Mouse (Mus musculus): ENCODE results near the gene Zfp346.

DNA sequence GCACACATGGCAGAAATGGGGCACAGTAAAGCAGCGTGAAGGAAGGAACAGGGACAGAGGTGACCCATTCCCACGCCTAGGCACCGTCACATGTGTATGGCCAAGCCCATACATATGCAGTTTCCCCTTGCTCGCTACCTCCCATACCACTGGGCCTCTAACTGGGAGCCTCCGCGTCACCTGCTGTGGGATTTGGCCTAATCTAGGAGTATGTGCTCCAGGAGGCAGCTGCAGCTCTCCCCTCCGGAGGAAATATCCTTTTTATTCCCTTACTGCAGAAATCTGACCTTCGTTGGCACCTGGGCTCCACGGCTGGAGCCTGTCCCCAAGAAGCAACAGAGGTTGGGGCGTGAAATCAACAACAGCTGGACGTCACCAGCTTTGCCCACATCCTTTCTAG is 69.2 kb downstream of the Zfp346 start:
- TF ChIP-seq CTCF (IDR thresholded peaks at IDR 0.05; ENCODE audit: low read depth, low read length): no peak
- no peak for TF ChIP-seq POLR2A (IDR thresholded peaks at IDR 0.05; ENCODE audit: borderline replicate concordance, low read depth, low read length)

All from bone marrow macrophage, adult 2 months (primary cell).